Mouse (Mus musculus): ENCODE data around the gene Scube2. TPM values are rescaled to one million over a fixed set of nuclear protein-coding genes. Genes with fewer than 3 reads are reported as not detected.
A peak's percentile ranks its signal among the peaks of the same experiment; 100 is the strongest.

The Scube2 gene
- total RNA-seq, 1 experiment from 2014 or later: not detected

DNA sequence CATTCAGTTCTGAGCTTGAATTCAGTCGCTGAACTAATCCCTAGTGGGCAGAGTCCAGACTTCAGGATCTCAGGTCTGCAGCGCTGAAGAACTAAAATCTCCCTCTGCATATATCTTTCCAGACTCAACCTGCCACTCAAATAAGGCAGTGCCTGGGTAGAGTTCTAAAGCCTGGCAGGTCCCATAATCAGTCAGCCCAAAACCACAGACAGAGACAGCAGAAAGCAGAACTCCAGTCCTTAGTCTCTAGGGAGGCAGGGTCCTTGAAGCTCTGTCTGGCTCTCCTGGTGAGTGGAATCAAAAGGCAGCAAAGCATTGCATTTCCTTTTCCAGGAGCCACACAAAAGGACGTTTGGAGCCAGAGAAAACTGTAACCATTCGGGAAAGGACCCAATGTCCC, 1.9 kb downstream of the Scube2 start:
- ATAC-seq (replicated peaks in 1 of 2; ENCODE audit: insufficient read depth in 1 of 2, low FRiP score in 2 of 2, low TSS enrichment in 1 of 2, low read depth in 1 of 2, poor library complexity in 2 of 2, severe bottlenecking in 2 of 2): peak; percentile 69 to 78

DNA sequence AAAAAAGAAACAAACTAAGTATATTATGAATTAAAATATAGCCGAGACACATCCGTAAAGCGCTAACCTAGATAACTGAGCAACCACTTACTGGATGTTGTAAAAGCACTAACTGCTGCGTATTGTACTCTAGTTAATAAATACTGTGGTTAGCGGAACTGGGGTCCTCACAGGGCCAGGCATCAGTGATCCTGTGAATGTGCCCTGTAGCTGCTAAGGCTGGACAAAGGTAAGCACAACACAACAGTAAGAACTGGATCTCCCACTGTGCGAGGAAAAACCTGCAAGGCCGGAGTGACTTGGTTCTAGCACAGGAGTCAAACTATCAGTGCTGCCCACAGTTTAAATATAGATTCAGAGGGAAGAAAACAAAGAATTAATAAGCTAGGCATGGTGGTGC, 5.3 kb downstream of the Scube2 start:
- no peak for ATAC-seq (replicated peaks in 1 of 2; ENCODE audit: insufficient read depth in 1 of 2, low FRiP score in 2 of 2, low TSS enrichment in 1 of 2, low read depth in 1 of 2, poor library complexity in 2 of 2, severe bottlenecking in 2 of 2)

DNA sequence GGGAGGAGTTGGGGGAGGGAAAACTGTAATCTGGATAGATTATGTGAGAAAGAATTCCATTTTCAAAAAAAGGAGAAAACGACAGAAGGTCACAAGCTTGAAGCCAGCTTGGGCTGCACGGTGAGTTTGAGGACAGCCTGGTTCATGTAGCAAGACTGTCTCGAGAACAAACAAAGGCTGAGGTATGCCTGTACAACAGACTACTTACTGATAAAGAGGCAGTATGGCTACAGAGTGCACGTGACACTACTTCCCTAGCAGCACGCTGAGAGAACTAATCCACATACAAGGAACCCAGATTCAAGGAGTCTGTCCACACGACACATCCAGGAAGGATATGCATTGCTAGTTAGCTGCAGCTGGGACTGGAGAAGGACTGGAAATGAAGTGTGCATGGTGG, 6.1 kb downstream of the Scube2 start:
- no peak for ATAC-seq (replicated peaks in 1 of 2; ENCODE audit: insufficient read depth in 1 of 2, low FRiP score in 2 of 2, low TSS enrichment in 1 of 2, low read depth in 1 of 2, poor library complexity in 2 of 2, severe bottlenecking in 2 of 2)

DNA sequence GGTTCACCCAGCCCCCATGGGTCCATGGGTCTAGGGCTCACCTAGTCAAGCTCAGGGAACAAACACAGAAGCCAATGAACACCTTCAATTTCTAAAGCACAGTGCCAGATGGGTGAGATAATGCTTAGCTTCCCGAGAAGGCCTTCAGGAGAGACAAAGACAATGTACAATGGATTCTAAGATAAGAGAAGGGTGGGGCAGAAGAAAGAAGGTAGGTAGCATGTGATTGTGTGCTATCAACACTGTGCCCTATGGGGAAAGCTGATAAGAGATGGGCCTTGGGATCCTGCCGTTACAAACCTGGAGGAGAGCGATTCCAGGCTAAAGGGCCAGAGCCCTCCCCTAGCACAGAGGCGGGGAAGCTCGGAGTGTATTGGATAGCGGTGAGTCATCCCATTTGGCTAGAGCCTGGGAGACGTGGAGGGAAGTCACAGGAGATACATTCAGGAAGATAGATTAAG, 12.7 kb downstream of the Scube2 start:
- ATAC-seq (replicated peaks in 1 of 2; ENCODE audit: insufficient read depth in 1 of 2, low FRiP score in 2 of 2, low TSS enrichment in 1 of 2, low read depth in 1 of 2, poor library complexity in 2 of 2, severe bottlenecking in 2 of 2): no peak

DNA sequence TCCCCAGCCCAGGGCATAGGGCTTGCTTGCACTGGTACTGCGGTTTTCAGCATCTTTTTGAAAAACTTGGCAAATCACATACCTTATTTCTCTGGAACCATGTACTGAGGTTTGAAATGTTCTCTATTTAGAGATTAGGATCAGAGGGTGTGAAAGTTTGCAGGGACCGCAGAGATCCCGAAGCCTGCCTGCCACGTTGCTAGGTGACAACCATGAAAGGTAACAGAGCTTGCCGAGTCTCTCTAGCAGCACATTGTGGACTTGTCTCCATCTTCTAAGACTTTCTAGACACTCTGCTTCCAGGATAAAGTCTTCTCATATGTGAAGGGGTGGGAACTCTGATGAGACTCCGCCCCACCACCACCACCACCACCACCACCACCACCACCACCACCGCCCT, 13.5 kb downstream of the Scube2 start:
- ATAC-seq (replicated peaks in 1 of 2; ENCODE audit: insufficient read depth in 1 of 2, low FRiP score in 2 of 2, low TSS enrichment in 1 of 2, low read depth in 1 of 2, poor library complexity in 2 of 2, severe bottlenecking in 2 of 2): no peak

DNA sequence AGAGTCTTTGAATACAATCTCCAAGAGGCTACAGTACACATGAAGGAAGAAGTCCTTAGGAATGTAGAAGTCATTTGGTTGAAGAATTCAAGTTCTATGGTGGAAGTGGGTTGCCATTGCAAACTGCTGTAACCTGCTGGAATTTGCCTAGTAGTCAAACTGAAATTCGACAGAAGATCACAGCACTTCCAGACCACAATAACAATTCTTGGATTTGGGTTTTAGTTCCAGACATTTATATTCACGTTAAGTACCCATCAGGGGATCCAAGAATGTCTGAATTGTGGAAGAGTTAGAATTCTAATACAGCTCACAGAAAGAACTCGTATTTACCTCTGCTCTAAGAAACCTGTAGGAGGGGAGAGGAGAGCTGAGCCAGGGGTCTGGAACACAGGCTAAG, 14.9 kb downstream of the Scube2 start:
- no peak for ATAC-seq (replicated peaks in 1 of 2; ENCODE audit: insufficient read depth in 1 of 2, low FRiP score in 2 of 2, low TSS enrichment in 1 of 2, low read depth in 1 of 2, poor library complexity in 2 of 2, severe bottlenecking in 2 of 2)

DNA sequence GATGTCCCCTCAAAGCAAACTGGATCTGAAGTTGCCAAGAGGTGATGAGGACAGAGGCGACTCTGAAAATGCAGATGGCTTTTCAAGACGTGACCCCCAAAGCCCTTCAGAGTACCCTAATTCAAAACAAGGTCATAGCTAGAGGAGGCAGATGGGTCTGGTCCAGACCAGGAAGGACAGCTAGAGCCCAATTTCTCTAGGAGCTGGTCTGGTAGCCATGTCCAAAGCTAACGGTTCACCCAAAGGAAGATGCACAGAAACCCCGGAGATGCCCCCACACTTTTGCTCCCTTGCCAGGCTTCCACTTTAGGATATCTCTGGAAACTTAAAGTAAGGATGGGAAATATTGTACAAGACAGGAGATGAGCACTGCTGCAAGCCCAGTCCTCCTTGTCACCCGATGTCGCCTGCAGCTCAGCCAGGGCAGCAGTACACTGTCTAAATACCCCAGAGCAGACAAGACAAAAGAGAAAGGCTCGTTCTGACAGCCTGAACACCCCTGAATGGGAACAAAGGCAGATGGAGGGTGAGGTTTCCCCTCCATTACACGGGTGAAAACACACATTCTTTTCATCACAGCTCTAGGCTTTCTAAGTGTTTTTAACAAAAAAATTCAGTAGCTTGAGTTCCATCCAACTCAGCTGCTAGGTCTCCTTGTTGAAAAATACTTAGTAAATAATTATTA, 15.6 kb downstream of the Scube2 start:
- ATAC-seq (replicated peaks in 1 of 2; ENCODE audit: insufficient read depth in 1 of 2, low FRiP score in 2 of 2, low TSS enrichment in 1 of 2, low read depth in 1 of 2, poor library complexity in 2 of 2, severe bottlenecking in 2 of 2): no peak

DNA sequence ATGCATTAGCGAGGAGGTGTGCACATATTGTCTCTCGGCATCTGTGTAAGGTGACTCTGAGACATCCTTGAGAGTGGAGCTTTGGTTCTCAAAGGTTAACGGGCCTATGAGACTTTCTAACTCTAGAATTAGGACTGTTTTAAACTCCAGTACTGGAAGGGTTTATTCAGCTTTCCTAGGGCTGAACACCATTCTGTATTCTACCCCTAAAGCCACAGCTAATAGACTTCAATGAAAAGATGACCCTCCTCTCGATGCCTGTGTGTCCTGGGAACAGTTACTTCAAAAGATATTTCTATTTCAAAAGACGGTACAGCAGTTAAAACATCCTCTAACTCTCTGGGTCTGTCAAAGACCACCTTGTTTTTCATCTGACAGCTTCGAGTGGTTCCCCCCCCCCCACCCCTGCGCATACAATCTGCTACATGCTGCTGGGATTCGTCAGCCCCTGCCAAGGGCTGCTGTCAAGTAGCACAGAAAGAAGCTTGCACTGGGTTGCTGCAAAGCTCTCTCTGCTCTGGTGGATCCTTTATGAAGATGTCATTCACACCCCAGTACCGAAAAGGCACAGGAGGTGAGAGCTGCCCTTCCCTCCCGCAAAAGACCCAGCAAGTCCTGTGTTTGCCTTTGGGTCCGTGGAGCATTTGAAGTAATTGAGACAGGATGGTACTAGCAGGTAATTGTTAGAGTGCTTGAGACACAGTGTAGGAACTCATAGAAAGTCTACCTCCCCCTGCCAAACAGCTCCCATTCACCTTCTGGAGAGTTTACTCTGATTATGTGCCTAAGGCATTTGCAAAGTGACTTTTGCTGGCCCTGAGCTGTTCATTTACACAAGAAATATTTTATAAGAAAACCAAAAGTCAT, 16.4 kb downstream of the Scube2 start:
- ATAC-seq (replicated peaks in 1 of 2; ENCODE audit: insufficient read depth in 1 of 2, low FRiP score in 2 of 2, low TSS enrichment in 1 of 2, low read depth in 1 of 2, poor library complexity in 2 of 2, severe bottlenecking in 2 of 2): no peak

DNA sequence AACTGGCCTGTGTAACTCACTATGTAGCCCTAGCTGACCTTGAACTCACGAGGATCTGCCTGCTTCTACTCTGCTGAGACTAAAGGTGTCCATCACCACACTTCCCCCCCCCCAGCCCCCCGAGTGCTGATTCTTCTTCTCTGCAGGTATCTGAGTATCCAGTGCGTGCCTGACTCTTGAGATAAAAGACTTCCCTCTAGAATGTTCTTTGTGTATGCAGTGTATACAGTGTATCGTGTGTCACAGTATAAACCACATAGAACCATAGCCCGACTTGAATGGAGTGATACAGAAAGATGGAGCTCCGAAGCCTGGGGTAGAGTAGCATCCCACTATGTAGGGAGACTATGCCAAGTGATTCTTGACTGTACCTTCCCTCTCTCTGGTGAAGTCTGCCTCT, 21.4 kb downstream of the Scube2 start:
- ATAC-seq (replicated peaks in 1 of 2; ENCODE audit: insufficient read depth in 1 of 2, low FRiP score in 2 of 2, low TSS enrichment in 1 of 2, low read depth in 1 of 2, poor library complexity in 2 of 2, severe bottlenecking in 2 of 2): no peak

DNA sequence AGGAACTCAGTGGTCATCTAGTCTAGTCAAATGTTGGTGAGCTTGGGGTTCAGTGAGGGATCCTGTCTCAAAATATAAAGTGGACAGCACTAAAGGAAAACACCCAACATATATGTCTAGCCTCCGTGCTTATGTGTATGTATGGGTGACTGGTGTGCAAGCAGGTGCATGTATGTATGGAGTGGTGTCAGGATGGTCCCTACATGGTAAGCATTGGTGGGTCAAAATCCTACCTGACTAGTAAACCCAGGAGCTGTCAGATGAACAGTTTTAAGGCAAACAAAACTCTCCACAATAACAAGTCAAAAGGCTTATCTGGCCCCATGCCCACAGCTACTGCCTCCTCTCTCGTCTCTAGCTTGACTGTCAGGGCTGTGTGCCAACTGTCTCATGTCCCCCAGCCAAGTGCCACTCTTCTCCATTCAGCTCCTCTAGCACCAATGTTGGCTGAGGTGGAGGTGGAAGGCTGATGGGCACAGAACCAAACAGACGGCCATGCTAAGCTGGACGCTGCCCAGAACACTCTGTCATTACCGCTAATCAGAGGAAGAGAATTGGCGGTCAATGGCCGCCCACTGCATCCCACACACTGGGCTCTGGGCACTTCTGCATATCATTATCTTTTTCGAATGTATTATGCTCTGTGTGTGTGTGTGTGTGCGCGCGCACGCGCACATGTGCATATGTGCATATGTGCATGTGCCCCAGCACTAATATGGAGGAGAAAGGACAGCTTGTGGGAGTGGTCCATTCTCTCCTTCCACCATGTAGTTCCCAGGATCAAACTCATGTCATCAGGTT, 23.7 kb downstream of the Scube2 start:
- ATAC-seq (replicated peaks in 1 of 2; ENCODE audit: insufficient read depth in 1 of 2, low FRiP score in 2 of 2, low TSS enrichment in 1 of 2, low read depth in 1 of 2, poor library complexity in 2 of 2, severe bottlenecking in 2 of 2): no peak

DNA sequence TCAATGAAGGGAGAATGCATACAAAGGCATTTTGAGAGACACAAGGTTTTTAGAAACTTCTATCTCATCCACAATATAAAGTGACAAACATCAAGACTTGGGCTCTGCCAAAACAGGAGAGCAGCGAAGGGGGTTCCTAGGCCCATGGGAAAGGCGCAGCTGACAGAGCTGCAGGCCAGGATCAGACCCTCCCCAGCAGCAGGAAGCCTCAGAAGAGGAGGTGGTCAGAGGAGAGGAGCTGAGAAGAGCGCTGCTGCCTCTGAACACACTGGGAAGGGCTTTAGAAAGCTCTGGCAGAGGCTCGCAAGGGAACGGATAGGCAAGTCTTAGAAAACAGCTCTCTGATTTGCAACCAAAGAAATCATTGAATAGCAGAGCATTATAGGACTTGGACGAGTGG, 24.4 kb downstream of the Scube2 start:
- no peak for ATAC-seq (replicated peaks in 1 of 2; ENCODE audit: insufficient read depth in 1 of 2, low FRiP score in 2 of 2, low TSS enrichment in 1 of 2, low read depth in 1 of 2, poor library complexity in 2 of 2, severe bottlenecking in 2 of 2)

DNA sequence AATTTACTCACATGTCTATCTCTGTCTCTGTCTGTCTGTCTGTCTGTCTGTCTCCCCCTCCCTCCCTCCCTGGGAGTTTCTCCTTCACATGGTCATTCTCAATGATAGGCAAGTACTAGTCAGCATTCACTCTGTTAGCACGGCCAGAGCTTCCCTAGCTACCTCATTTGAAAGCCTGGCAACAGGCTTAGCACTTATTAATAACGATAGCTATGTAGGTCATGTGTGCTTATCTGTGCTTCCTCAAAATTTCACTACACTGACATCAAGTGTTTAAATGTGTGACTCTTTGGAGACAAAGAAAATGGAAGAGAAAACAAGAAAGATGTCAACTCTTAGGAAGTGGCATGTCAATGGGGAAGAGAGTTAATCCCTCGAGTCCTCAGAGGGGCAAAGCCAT, 26.9 kb downstream of the Scube2 start:
- no peak for ATAC-seq (replicated peaks in 1 of 2; ENCODE audit: insufficient read depth in 1 of 2, low FRiP score in 2 of 2, low TSS enrichment in 1 of 2, low read depth in 1 of 2, poor library complexity in 2 of 2, severe bottlenecking in 2 of 2)

DNA sequence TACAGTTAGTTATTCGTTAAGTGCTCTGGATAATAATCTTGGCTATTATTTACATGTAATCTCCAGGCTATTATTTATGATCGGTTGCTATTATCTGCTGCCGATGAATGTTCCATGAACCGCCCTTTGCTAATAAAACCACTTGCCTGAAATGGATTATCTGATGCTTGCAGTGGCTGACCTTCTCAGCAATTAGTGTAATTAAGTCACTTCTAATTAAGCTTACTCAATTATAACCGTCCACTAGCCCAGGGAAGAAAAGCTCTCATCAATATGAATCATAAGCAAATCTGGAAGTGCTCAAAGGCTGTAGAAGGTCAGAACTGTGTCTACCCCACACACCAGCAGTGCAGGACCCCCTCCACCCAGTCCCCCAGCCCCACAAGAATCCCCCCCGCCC, 27.8 kb downstream of the Scube2 start:
- ATAC-seq (replicated peaks in 1 of 2; ENCODE audit: insufficient read depth in 1 of 2, low FRiP score in 2 of 2, low TSS enrichment in 1 of 2, low read depth in 1 of 2, poor library complexity in 2 of 2, severe bottlenecking in 2 of 2): no peak

DNA sequence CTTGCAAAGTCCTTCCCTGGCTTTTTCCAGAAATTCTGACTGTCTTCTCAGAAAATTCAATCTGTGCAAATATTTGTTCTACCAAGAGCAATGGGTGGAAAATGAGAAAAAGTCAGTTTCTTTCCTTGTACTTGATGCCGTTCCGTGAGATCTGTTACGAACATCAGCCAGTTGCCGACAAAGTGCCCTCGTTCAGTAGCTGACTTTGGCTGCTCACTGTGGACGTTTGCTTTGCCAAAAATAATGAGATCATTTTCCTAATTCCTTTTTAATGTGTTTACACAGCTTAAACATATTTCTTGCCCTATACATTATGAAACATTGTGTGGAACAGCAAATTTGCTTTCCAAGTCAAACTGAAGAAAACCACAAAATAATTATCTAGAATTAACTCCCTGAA, 30.6 kb downstream of the Scube2 start:
- no peak for ATAC-seq (replicated peaks in 1 of 2; ENCODE audit: insufficient read depth in 1 of 2, low FRiP score in 2 of 2, low TSS enrichment in 1 of 2, low read depth in 1 of 2, poor library complexity in 2 of 2, severe bottlenecking in 2 of 2)

DNA sequence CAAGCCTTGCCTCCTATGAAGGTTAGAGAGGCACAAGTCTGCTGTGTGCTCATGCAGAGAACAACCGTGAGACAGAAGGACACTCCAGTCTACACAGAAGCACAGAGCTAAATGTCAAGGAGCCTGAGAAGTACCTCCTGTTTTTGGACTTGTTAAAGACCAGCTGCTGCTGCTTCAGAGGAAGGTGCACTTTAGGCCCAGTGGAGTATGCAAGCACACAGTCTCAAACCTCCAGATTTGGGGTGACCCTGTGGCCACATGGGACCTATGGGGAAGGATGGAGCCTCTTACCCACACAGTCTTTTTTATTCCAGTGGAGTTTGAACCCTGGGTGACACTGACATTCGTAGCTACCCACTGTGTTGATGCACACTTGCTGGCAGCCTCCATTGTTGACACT, 34.1 kb downstream of the Scube2 start:
- ATAC-seq (replicated peaks in 1 of 2; ENCODE audit: insufficient read depth in 1 of 2, low FRiP score in 2 of 2, low TSS enrichment in 1 of 2, low read depth in 1 of 2, poor library complexity in 2 of 2, severe bottlenecking in 2 of 2): no peak

DNA sequence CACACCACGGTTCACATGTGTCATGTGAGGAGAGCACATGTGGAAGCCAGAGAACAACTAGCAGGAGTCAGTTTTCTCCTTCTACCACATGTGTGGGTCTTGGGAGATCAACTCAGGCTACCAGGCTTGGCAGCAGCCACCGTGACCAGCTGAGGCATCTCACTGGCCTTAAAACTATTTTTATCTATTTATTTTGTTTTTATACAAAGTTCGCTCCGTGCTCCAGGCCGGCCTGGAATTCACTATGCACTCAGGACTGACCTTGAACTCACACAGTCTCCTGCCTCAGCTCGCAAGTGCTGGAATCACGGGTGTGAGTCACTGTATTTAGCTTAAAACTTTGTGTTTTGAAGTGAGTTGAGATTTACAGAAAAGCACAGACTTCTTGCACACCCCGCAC, 38.6 kb downstream of the Scube2 start:
- no peak for ATAC-seq (replicated peaks in 1 of 2; ENCODE audit: insufficient read depth in 1 of 2, low FRiP score in 2 of 2, low TSS enrichment in 1 of 2, low read depth in 1 of 2, poor library complexity in 2 of 2, severe bottlenecking in 2 of 2)

DNA sequence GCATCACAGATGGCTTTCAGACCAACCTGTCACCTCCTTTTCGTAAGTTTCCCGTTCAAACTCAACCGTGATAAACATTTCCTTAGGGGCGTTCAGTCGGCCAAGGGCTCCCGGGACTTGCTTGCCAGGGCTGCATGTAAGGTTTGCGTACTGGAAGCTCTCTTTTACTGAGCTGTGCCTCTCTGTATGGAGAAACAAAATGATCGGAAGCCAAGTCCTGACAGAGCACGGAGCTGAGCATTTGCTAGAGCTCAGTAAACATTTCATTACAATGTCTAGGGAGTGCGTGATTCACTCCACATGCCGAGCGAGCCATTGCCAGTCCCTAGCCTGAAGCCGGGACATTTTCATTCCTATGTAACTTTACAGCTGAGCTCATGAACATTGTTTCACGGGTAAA, 40.2 kb downstream of the Scube2 start:
- ATAC-seq (replicated peaks in 1 of 2; ENCODE audit: insufficient read depth in 1 of 2, low FRiP score in 2 of 2, low TSS enrichment in 1 of 2, low read depth in 1 of 2, poor library complexity in 2 of 2, severe bottlenecking in 2 of 2): no peak

DNA sequence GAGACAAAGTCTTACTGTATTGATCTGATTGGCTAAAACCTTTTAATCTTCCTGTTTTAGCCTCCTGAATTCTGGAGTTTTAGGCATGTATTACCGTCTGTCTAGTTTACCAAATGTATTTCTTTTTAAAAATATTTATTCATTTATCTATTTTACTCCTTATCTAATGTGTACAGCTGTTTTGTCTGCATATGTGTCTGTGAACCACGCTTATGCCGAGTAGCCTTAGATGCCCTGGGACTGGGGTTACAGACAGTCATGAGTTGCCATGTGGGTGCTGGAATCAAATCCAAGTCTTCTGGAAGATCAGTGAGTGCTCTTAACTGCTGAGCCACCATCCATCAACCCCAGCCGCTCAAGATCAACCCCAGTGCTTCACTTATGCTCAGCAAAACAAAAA, 46.9 kb downstream of the Scube2 start:
- ATAC-seq (replicated peaks in 1 of 2; ENCODE audit: insufficient read depth in 1 of 2, low FRiP score in 2 of 2, low TSS enrichment in 1 of 2, low read depth in 1 of 2, poor library complexity in 2 of 2, severe bottlenecking in 2 of 2): no peak

All from hematopoietic stem cell, adult 5-6 weeks (primary cell).